ENCODE assay signal across 8 mouse cellular contexts in genomic region chr5:146330031-146330764, GRCm38 (mm10). TPM values are rescaled to one million over a fixed set of nuclear protein-coding genes. Genes with fewer than 3 reads are reported as not detected.
A peak's percentile ranks its signal among the peaks of the same experiment; 100 is the strongest.
DNase-seq lines count a peak whose midpoint lies in the region; ATAC-seq lines count a peak whose summit lies in the region.

No protein-coding gene starts in this region.

- no peak overlapping the region for H3K4me3 ChIP-seq in heart, embryonic 11.5 days (ENCODE audit: low read depth, low read length)

- WGBS in heart, embryonic 11.5 days (ENCODE audit: insufficient replicate concordance), result 42% methylated on average over 13 of the region's 13 CpGs

- H3K27ac ChIP-seq in heart, embryonic 11.5 days (ENCODE audit: low read depth, low read length), result no peak overlapping the region

- 0 out of 2 replicates have a peak overlapping the region, but pooled peaks have one; percentile 5 for H3K9ac ChIP-seq in heart, embryonic 11.5 days (ENCODE audit: low read depth, low read length)

- H3K36me3 ChIP-seq in heart, embryonic 11.5 days (ENCODE audit: control insufficient read depth, insufficient read depth, low read length), result no peaks in the 10 kb centered on the region

- no peaks in the 10 kb centered on the region for H3K27me3 ChIP-seq in heart, embryonic 11.5 days (ENCODE audit: control insufficient read depth, insufficient read depth, low read length)

- no peaks in the 10 kb centered on the region for H3K9me3 ChIP-seq in heart, embryonic 11.5 days (replicated peaks; ENCODE audit: control insufficient read depth, low read length)

- no peak for ATAC-seq in heart, embryonic 11.5 days (replicated peaks; ENCODE audit: insufficient number of reproducible peaks, low FRiP score, low TSS enrichment)

- no peak for DNase-seq in heart, adult 8-10 months (ENCODE audit: low spot score)
- DNase-seq in A20 (ENCODE audit: low read depth, low spot score), result peak; percentile 66
- peak; percentile 82 for DNase-seq in NIH3T3 (ENCODE audit: low read depth)
- DNase-seq in embryo, embryonic 10.5 days (ENCODE audit: low spot score), result peak; percentile 80
- peak; percentile 69 to 77 for DNase-seq in kidney, postnatal 4 days
- peak; percentile 67 for DNase-seq in lung, postnatal 14 days
- peak; percentile 31 for DNase-seq in thymus, postnatal 0 days (ENCODE audit: low spot score)

- H3K4me1 ChIP-seq in heart, embryonic 11.5 days (ENCODE audit: control insufficient read depth, insufficient read depth, low read length), result no peaks in the 10 kb centered on the region

- no peak overlapping the region for H3K4me2 ChIP-seq in heart, embryonic 11.5 days

RNA-seq across cellular contexts. Expression of gene Wasf3, which starts 54.6 kb away (rescaled TPM):
- 0.42 and 0.52 TPM in 2 replicates for polyA plus RNA-seq in heart, embryonic 11.5 days (2014; fragmentation: Nextera tagmentation; extraction: Ambion mirVana)
- total RNA-seq in heart, adult 8-10 months (2022), result under 1 TPM; 0.25 to 0.57 (median 0.54) TPM
- 0.29 and 0.35 TPM in 2 replicates for polyA plus RNA-seq in thymus, postnatal 0 days (2015; fragmentation: Nextera tagmentation; extraction: Ambion mirVana)
